Mouse (Mus musculus): ENCODE measurements at regions not wholly inside any gene's neighbourhood (a gene's known extent, or its start where the extent isn't known, plus 50 kb on each side); places are given as distances from the start of the nearest gene placed in this dataset.

- TF ChIP-seq MAX (IDR thresholded peaks at IDR 0.05; ENCODE audit: low read depth) (no peak), POLR2A (IDR thresholded peaks at IDR 0.05; ENCODE audit: insufficient read length, low read depth) (no peak), E2F4 (IDR thresholded peaks at IDR 0.05; ENCODE audit: insufficient read depth) (no peak), TCF12 (IDR thresholded peaks at IDR 0.05; ENCODE audit: insufficient read depth, poor library complexity, severe bottlenecking) (no peak), POLR2AphosphoS2 (IDR thresholded peaks at IDR 0.05; ENCODE audit: insufficient read length, low read depth) (no peak), USF1 (IDR thresholded peaks at IDR 0.05; ENCODE audit: low read depth) (no peak)
Measured at GRCm38 (mm10) chr10:24388229-24388628, 164.9 kb downstream of the Moxd1 start.
